Mouse (Mus musculus): ENCODE data around the gene Gng4.

GRCm38 (mm10) chr13:13798775-13799174 lies 14.9 kb downstream of the Gng4 start:
- TF ChIP-seq CTCF (IDR thresholded peaks at IDR 0.05; ENCODE audit: low read depth) = no peak
- TF ChIP-seq EP300 (IDR thresholded peaks at IDR 0.05; ENCODE audit: low read depth) = no peak
